Mouse (Mus musculus): Measurements from ENCODE around the gene Olfr619.

Gene Olfr619

GRCm38 (mm10) chr7:103600275-103600674, at the start of gene Olfr619:
TSS of gene Olfr619 (plus strand) at chr7:103600575.
- in situ Hi-C loops (cut with MboI; ENCODE audit: low sequenced_read_pairs) = no loop called here

- in situ Hi-C loops (cut with MboI; ENCODE audit: low sequenced_read_pairs) = no loop called here
Measured at GRCm38 (mm10) chr7:103555779-103556178, 44.6 kb upstream of the Olfr619 start, which contains the start of gene Olfr615. TSS of gene Olfr615 (plus strand) at chr7:103556079.

GRCm38 (mm10) chr7:103569043-103569442, 31.3 kb upstream of the Olfr619 start, which contains the start of gene Olfr616:
TSS of gene Olfr616 (minus strand) at chr7:103569143.
- in situ Hi-C loops (cut with MboI; ENCODE audit: low sequenced_read_pairs) = no loop called here

- in situ Hi-C loops (cut with MboI; ENCODE audit: low sequenced_read_pairs) = no loop called here
Measured at GRCm38 (mm10) chr7:103572761-103573160, 27.6 kb upstream of the Olfr619 start, which contains the start of gene Olfr617. TSS of gene Olfr617 (plus strand) at chr7:103573061.

GRCm38 (mm10) chr7:103589803-103590202, 10.6 kb upstream of the Olfr619 start, which contains the start of gene Olfr618:
TSS of gene Olfr618 (plus strand) at chr7:103590103.
- in situ Hi-C loops (cut with MboI; ENCODE audit: low sequenced_read_pairs) = no loop called here

GRCm38 (mm10) chr7:103607425-103607824, 7.0 kb downstream of the Olfr619 start:
- in situ Hi-C loops (cut with MboI; ENCODE audit: low sequenced_read_pairs) = no loop called here

GRCm38 (mm10) chr7:103612434-103612833, 12.1 kb downstream of the Olfr619 start, which contains the start of gene Olfr620:
TSS of gene Olfr620 (minus strand) at chr7:103612534.
- in situ Hi-C loops (cut with MboI; ENCODE audit: low sequenced_read_pairs) = no loop called here

- in situ Hi-C loops (cut with MboI; ENCODE audit: low sequenced_read_pairs) = no loop called here
Measured at GRCm38 (mm10) chr7:103636795-103637194, 36.4 kb downstream of the Olfr619 start.

- in situ Hi-C loops (cut with MboI; ENCODE audit: low sequenced_read_pairs) = no loop called here
Measured at GRCm38 (mm10) chr7:103642602-103643001, 42.2 kb downstream of the Olfr619 start, which contains the start of gene Olfr622. TSS of gene Olfr622 (minus strand) at chr7:103642702.

- in situ Hi-C loops (cut with MboI; ENCODE audit: low sequenced_read_pairs) = no loop called here
Measured at GRCm38 (mm10) chr7:103644070-103644469, 43.7 kb downstream of the Olfr619 start.
